Mouse (Mus musculus): ENCODE measurements around the gene Trp53bp2. TPM values are rescaled to one million over a fixed set of nuclear protein-coding genes. Genes with fewer than 3 reads are reported as not detected.

Trp53bp2 gene
- total and polyA plus RNA-seq, 2 experiments from 2014 or later, result 9.9 to 21.1 TPM

DNA sequence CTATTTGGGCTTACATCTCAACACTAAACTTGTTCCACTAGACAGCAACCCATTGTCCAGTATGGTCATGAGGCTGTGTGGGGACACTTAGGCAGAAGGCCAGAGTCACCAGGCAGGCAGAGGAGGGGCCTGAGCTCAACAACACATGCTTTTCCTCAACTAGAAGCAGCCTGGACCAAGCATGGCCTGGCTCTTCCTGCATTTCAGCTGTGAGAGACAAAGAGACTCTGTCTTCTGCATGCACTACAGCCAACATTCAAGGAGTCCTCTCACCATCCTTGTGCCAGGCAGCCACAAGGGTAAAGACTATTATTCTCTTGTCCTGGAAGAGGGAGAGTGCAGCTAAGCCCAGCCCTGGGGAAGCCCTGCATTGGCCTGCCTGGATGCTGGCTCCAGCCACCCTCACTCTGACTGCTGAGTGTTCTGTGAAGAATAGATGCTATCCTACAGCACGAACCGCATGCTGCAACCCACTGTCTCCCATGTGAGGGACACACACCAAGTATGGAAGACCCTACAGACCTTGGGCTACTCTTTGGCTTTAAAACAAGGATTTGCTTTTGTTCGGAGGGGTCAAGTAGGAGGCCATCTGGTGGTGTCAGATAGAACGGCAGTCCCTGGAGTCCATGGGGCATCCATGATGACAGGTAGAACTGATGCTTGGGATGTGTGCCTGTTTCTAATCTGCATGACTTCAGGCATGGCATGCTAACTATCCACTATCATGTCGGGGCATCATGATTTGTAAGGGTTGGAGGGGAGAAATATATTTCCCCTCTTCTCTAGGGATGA lies 66.2 kb downstream of the Trp53bp2 start:
- H3K4me2 ChIP-seq (ENCODE audit: low read depth, low read length, poor library complexity, severe bottlenecking), result no peak overlapping the region
- DNase-seq (ENCODE audit: low spot score) (peak; percentile 39), ATAC-seq (ENCODE audit: low FRiP score) (peak; percentile 52; the same call in 1 of the 2 replicates)
- no peak overlapping the region for H3K27ac ChIP-seq (ENCODE audit: low read depth, low read length)
- no peaks in the 10 kb centered on the region for H3K4me1 ChIP-seq (ENCODE audit: insufficient read depth, low read length)
- peak; percentile 50 for TF ChIP-seq CTCF (IDR thresholded peaks at IDR 0.05)
- no peaks in the 10 kb centered on the region for H3K27me3 ChIP-seq (ENCODE audit: insufficient read depth, low read length)
- peaks cover 77% of the 10 kb centered on the region for H3K36me3 ChIP-seq (ENCODE audit: insufficient read depth, low read length)
- no peaks in the 10 kb centered on the region for H3K9me3 ChIP-seq (ENCODE audit: low read length)
- no peak overlapping the region for H3K4me3 ChIP-seq (ENCODE audit: low read depth, low read length)
- H3K9ac ChIP-seq (replicated peaks; ENCODE audit: low read length, poor library complexity, severe bottlenecking), result no peak overlapping the region
- WGBS, result 90% methylated on average over 5 of the region's 5 CpGs

GRCm38 (mm10) chr1:182478935-182479334 lies 70.0 kb downstream of the Trp53bp2 start:
- no peak overlapping the region for H3K4me3 ChIP-seq (ENCODE audit: low read depth, low read length)
- H3K4me1 ChIP-seq (ENCODE audit: insufficient read depth, low read length), result no peaks in the 10 kb centered on the region
- TF ChIP-seq CTCF (IDR thresholded peaks at IDR 0.05), result no peak
- H3K9ac ChIP-seq (replicated peaks; ENCODE audit: low read length, poor library complexity, severe bottlenecking), result no peak overlapping the region
- H3K27ac ChIP-seq (ENCODE audit: low read depth, low read length), result no peak overlapping the region
- H3K4me2 ChIP-seq (ENCODE audit: low read depth, low read length, poor library complexity, severe bottlenecking), result no peak overlapping the region
- ATAC-seq (ENCODE audit: low FRiP score) (no peak), DNase-seq (ENCODE audit: low spot score) (no peak)
- H3K27me3 ChIP-seq (ENCODE audit: insufficient read depth, low read length), result no peaks in the 10 kb centered on the region
- H3K36me3 ChIP-seq (ENCODE audit: insufficient read depth, low read length), result peaks cover 73% of the 10 kb centered on the region
- no peaks in the 10 kb centered on the region for H3K9me3 ChIP-seq (ENCODE audit: low read length)
- 94% methylated on average over 4 of the region's 4 CpGs for WGBS

- no peak overlapping the region for H3K4me3 ChIP-seq (ENCODE audit: low read depth, low read length)
- WGBS, result 90% methylated on average over 7 of the region's 7 CpGs
- no peak overlapping the region for H3K27ac ChIP-seq (ENCODE audit: low read depth, low read length)
- TF ChIP-seq CTCF (IDR thresholded peaks at IDR 0.05), result no peak
- peaks cover 71% of the 10 kb centered on the region for H3K36me3 ChIP-seq (ENCODE audit: insufficient read depth, low read length)
- no peak overlapping the region for H3K9ac ChIP-seq (replicated peaks; ENCODE audit: low read length, poor library complexity, severe bottlenecking)
- no peak overlapping the region for H3K4me2 ChIP-seq (ENCODE audit: low read depth, low read length, poor library complexity, severe bottlenecking)
- H3K27me3 ChIP-seq (ENCODE audit: insufficient read depth, low read length), result no peaks in the 10 kb centered on the region
- no peaks in the 10 kb centered on the region for H3K4me1 ChIP-seq (ENCODE audit: insufficient read depth, low read length)
- no peak for ATAC-seq (ENCODE audit: low FRiP score)
- DNase-seq (ENCODE audit: low spot score), result no peak
- no peaks in the 10 kb centered on the region for H3K9me3 ChIP-seq (ENCODE audit: low read length)
Measured at GRCm38 (mm10) chr1:182481138-182481537, 72.2 kb downstream of the Trp53bp2 start.

DNA sequence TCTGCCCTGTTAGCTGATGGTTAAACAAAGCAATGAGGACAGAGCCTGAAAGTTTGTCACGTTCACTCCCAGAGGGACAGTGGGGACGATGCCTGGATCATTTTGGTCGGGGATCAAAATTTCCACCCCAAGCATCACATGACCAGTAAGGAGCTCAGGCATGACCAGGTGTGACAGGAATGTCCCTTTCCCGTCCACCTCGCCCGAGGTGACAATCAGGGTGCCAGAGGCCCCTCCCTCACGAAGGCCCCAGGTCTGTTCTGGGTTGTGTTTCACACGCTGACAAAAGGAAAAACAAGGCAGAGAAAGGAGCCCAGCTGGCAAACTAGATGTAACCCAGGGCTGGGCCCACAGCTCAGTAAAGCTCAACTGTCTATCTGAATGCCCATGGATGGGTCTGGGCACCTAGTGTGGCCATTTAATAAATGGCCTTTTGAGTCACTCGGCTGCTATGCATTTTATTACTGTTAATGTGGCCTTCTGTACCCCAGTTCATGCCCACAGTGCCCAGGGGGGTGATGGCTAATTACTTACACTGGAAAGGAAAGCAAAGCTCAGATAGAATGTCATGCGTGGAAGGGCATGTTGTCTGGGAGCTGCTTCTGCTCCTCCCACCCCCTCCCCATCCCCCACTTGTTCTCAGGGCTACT lies 72.8 kb downstream of the Trp53bp2 start:
- 89% methylated on average over 10 of the region's 10 CpGs for WGBS
- no peaks in the 10 kb centered on the region for H3K4me1 ChIP-seq (ENCODE audit: insufficient read depth, low read length)
- DNase-seq (ENCODE audit: low spot score), result no peak
- no peaks in the 10 kb centered on the region for H3K27me3 ChIP-seq (ENCODE audit: insufficient read depth, low read length)
- no peaks in the 10 kb centered on the region for H3K9me3 ChIP-seq (ENCODE audit: low read length)
- H3K4me2 ChIP-seq (ENCODE audit: low read depth, low read length, poor library complexity, severe bottlenecking), result no peak overlapping the region
- H3K9ac ChIP-seq (replicated peaks; ENCODE audit: low read length, poor library complexity, severe bottlenecking), result no peak overlapping the region
- no peak for ATAC-seq (ENCODE audit: low FRiP score)
- peaks cover 74% of the 10 kb centered on the region for H3K36me3 ChIP-seq (ENCODE audit: insufficient read depth, low read length)
- no peak overlapping the region for H3K4me3 ChIP-seq (ENCODE audit: low read depth, low read length)
- no peak for TF ChIP-seq CTCF (IDR thresholded peaks at IDR 0.05)
- H3K27ac ChIP-seq (ENCODE audit: low read depth, low read length), result no peak overlapping the region

- Histone ChIP-seq H3K9ac (replicated peaks; ENCODE audit: low read length, poor library complexity, severe bottlenecking) (no peak overlapping the region), H3K9me3 (ENCODE audit: low read length) (no peaks in the 10 kb centered on the region), H3K4me3 (ENCODE audit: low read depth, low read length) (no peak overlapping the region), H3K4me2 (ENCODE audit: low read depth, low read length, poor library complexity, severe bottlenecking) (no peak overlapping the region), H3K27ac (ENCODE audit: low read depth, low read length) (no peak overlapping the region), H3K27me3 (ENCODE audit: insufficient read depth, low read length) (no peaks in the 10 kb centered on the region), H3K36me3 (ENCODE audit: insufficient read depth, low read length) (peaks cover 69% of the 10 kb centered on the region), H3K4me1 (ENCODE audit: insufficient read depth, low read length) (no peaks in the 10 kb centered on the region)
- DNase-seq (ENCODE audit: low spot score) (no peak), ATAC-seq (ENCODE audit: low FRiP score) (no peak)
- 90% methylated on average over 14 of the region's 14 CpGs for whole genome bisulfite sequencing
- no peak for TF ChIP-seq CTCF (IDR thresholded peaks at IDR 0.05)
Measured at GRCm38 (mm10) chr1:182482991-182483909, 74.3 kb downstream of the Trp53bp2 start.

Data from midbrain, postnatal 0 days (tissue).